8 mouse cellular contexts compared by ENCODE assay signal in the genomic region with DNA sequence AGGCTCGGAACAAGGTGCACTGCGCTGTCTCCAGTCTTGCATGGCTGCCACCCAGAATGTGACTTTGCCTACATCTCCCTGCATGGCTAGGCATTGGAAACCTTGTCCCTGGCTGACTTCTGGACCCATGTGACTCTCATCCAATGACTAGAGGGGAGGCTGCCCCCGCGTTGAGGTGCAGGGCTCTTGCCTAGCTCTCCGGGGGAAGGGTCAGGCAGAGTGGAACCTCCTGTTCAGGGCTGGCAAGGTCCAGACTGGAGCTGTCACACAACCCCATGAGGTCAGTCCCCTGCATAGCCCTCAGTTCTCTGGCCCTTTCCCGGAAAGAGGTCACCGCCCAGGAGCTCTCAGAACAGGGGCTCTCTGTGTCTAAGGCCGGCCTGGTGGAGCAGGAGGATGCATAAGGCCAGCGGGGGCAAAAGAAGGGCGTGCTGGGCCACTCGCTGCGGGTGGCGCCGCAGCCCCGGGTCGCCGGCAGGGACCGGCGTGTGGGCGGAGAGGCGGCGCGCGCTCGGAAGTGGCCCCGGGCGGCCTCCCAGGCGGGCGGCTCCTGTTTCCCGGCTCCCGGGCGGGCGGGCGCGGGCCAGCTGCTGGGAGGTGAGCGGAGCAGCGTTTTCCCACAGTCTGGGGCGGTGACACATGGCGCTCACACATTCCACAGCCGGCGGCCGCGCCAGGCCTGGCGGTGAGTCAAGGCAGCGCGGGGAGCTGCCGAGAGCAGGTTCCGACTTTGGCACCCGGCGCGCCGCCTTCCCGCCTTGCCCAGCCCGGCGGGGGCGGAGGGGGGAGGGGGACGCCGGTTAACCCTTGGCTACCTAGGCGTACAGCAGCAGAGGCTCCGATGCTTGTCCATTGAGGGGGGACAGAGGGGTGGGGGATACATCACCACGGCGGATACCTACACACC. TPM values are rescaled to one million over a fixed set of nuclear protein-coding genes. Genes with fewer than 3 reads are reported as not detected.
DNase-seq lines count a peak whose midpoint lies in the region; ATAC-seq and TF ChIP-seq lines count a peak whose summit lies in the region.

No protein-coding gene starts in this region.

- no peaks in the 10 kb centered on the region for H3K27me3 ChIP-seq in ES-Bruce4 (ENCODE audit: control insufficient read depth, insufficient read depth, low read length, poor library complexity, severe bottlenecking)
- H3K27me3 ChIP-seq in forebrain, postnatal 0 days (ENCODE audit: insufficient read depth, low read length), result no peaks in the 10 kb centered on the region
- no peaks in the 10 kb centered on the region for H3K27me3 ChIP-seq in lung, embryonic 16.5 days (ENCODE audit: control insufficient read depth, insufficient read depth, low read depth, low read length)

- TF ChIP-seq EP300 in ES-Bruce4 (IDR thresholded peaks at IDR 0.05; ENCODE audit: insufficient read depth, low read depth, low read length), result no peak

- 3% methylated on average over 46 of the region's 62 CpGs for WGBS in forebrain, postnatal 0 days
- WGBS in lung, embryonic 16.5 days, result 1% methylated on average over 44 of the region's 62 CpGs

- no peak for TF ChIP-seq CTCF in ES-Bruce4 (IDR thresholded peaks at IDR 0.05; ENCODE audit: low read depth, low read length)
- TF ChIP-seq CTCF in forebrain, postnatal 0 days (IDR thresholded peaks at IDR 0.05; ENCODE audit: low read depth), result peak; percentile 63

- H3K4me3 ChIP-seq in ES-Bruce4 (ENCODE audit: low read depth, low read length), result peak overlapping the region; percentile 36
- peak overlapping the region; percentile 50 for H3K4me3 ChIP-seq in forebrain, postnatal 0 days (ENCODE audit: low read depth, low read length)
- H3K4me3 ChIP-seq in lung, embryonic 16.5 days (ENCODE audit: low read length), result peak overlapping the region; percentile 47

- peak overlapping the region; percentile 33 for H3K9ac ChIP-seq in ES-Bruce4 (ENCODE audit: low read depth, poor library complexity, severe bottlenecking)
- H3K9ac ChIP-seq in forebrain, postnatal 0 days, result peak overlapping the region; percentile 60
- peak overlapping the region; percentile 66 for H3K9ac ChIP-seq in lung, embryonic 16.5 days (ENCODE audit: low read length)

- ATAC-seq in forebrain, postnatal 0 days, result peak; percentile 96
- ATAC-seq in lung, embryonic 16.5 days (ENCODE audit: low read depth), result peak; percentile 96

- peak overlapping the region; percentile 95 for H3K4me2 ChIP-seq in forebrain, postnatal 0 days (ENCODE audit: low read depth)
- peak overlapping the region; percentile 75 for H3K4me2 ChIP-seq in lung, embryonic 16.5 days (ENCODE audit: low read depth, low read length)

- DNase-seq in cerebellum, adult 11-12 months, result peak; percentile 84
- DNase-seq in forebrain, postnatal 0 days, result peak; percentile 90
- DNase-seq in heart, postnatal 36 days, result peak; percentile 89 to 95
- peak; percentile 87 for DNase-seq in layer of hippocampus, adult 9-11 months
- DNase-seq in ovary, postnatal 36 days (ENCODE audit: low spot score), result peak; percentile 84
- peak; percentile 55 to 64 for DNase-seq in thymus, postnatal 36 days

- no peaks in the 10 kb centered on the region for H3K9me3 ChIP-seq in ES-Bruce4 (replicated peaks; ENCODE audit: control insufficient read depth, insufficient read depth, low read length, poor library complexity, severe bottlenecking)
- H3K9me3 ChIP-seq in forebrain, postnatal 0 days (ENCODE audit: low read length), result no peaks in the 10 kb centered on the region
- no peaks in the 10 kb centered on the region for H3K9me3 ChIP-seq in lung, embryonic 16.5 days (ENCODE audit: control insufficient read depth, low read length)

- no peaks in the 10 kb centered on the region for H3K36me3 ChIP-seq in ES-Bruce4 (ENCODE audit: control insufficient read depth, insufficient read depth, low read length, poor library complexity, severe bottlenecking)
- no peaks in the 10 kb centered on the region for H3K36me3 ChIP-seq in forebrain, postnatal 0 days (ENCODE audit: insufficient read depth)
- H3K36me3 ChIP-seq in lung, embryonic 16.5 days (ENCODE audit: control insufficient read depth, insufficient read depth, low read length), result no peaks in the 10 kb centered on the region

- intact Hi-C loops in heart, postnatal 36 days (cut with DNase I), result loop anchor here (1.0 to 5.0 kb wide), 6 partner anchors 55 to 274 kb away; no protein-coding TSS in a partner anchor

- H3K27ac ChIP-seq in ES-Bruce4 (ENCODE audit: insufficient read depth, low read length), result no peak overlapping the region
- 0 out of 2 replicates have a peak overlapping the region, but pooled peaks have one; percentile 40 for H3K27ac ChIP-seq in forebrain, postnatal 0 days (ENCODE audit: low read depth, low read length)
- H3K27ac ChIP-seq in lung, embryonic 16.5 days (ENCODE audit: low read length), result peak overlapping the region; percentile 93

- no peak for TF ChIP-seq POLR2A in ES-Bruce4 (IDR thresholded peaks at IDR 0.05; ENCODE audit: insufficient read depth, low read length)

- peaks cover 6% of the 10 kb centered on the region for H3K4me1 ChIP-seq in ES-Bruce4 (ENCODE audit: control insufficient read depth, insufficient read depth, low read length)
- 0 out of 2 replicates have a peak, but pooled peaks cover 4% of the 10 kb centered on the region for H3K4me1 ChIP-seq in forebrain, postnatal 0 days (ENCODE audit: insufficient read depth)
- peaks cover 29% of the 10 kb centered on the region for H3K4me1 ChIP-seq in lung, embryonic 16.5 days (replicated peaks; ENCODE audit: control insufficient read depth, insufficient read depth, low read length)

RNA-seq across cellular contexts. Expression of a gene that starts 55.5 kb away (rescaled TPM):
- 37.8 and 41.0 TPM in 2 replicates for polyA plus RNA-seq in ES-Bruce4 (2011; ENCODE audit: insufficient read depth, insufficient read length, low read depth, missing spikeins)
- 6.9 and 11.2 TPM in 2 replicates for total RNA-seq in forebrain, postnatal 0 days (2014; rRNA removed)
- 11.2 and 13.1 TPM in 2 replicates for polyA plus RNA-seq in forebrain, postnatal 0 days (2015; fragmentation: Nextera tagmentation; extraction: Ambion mirVana)
- total RNA-seq in heart, postnatal 36 days (2021), result 10 to 100 TPM; 20.6 to 27.4 TPM
- polyA plus RNA-seq in lung, embryonic 16.5 days (2015; fragmentation: Nextera tagmentation; extraction: Ambion mirVana), result 37.1 and 40.7 TPM in 2 replicates
